Mouse (Mus musculus) brain, embryonic 14.5 days (tissue): ENCODE results near the gene Gm21970. TPM values are rescaled to one million over a fixed set of nuclear protein-coding genes. Genes with fewer than 3 reads are reported as not detected.

Experiments
- DNase-seq: peaks from one replicate; pipeline ENCODE4 v3.0.0-alpha.2; 2011; ENCODE audit warnings: low read depth
- CTCF ChIP-seq: fragments of 200-500 bp; IDR thresholded peaks from 2 replicates; pipeline ENCODE4 v1.5.1; 2012; ENCODE audit warnings: inconsistent platforms, mild to moderate bottlenecking, moderate library complexity, borderline replicate concordance; ENCODE audit not compliant: insufficient read depth, insufficient read length; ENCODE audit errors: extremely low read depth
- POLR2A ChIP-seq: fragments of 200-500 bp; IDR thresholded peaks from 2 replicates; pipeline ENCODE4 v1.6.1; 2012; ENCODE audit warnings: mild to moderate bottlenecking, inconsistent platforms, borderline replicate concordance; ENCODE audit not compliant: poor library complexity, insufficient read depth, insufficient read length, severe bottlenecking; ENCODE audit errors: extremely low read depth
- polyA plus RNA-seq: library from polyadenylated mRNA; depleted of rRNA; stranded (reverse); fragments of >200 nt; gene quantifications from 2 replicates; pipeline ENCODE4 v1.2.3, GENCODE M21; 2012

Gm21970 gene
- polyA plus RNA-seq, 1 experiment, result 0.11 TPM

DNA sequence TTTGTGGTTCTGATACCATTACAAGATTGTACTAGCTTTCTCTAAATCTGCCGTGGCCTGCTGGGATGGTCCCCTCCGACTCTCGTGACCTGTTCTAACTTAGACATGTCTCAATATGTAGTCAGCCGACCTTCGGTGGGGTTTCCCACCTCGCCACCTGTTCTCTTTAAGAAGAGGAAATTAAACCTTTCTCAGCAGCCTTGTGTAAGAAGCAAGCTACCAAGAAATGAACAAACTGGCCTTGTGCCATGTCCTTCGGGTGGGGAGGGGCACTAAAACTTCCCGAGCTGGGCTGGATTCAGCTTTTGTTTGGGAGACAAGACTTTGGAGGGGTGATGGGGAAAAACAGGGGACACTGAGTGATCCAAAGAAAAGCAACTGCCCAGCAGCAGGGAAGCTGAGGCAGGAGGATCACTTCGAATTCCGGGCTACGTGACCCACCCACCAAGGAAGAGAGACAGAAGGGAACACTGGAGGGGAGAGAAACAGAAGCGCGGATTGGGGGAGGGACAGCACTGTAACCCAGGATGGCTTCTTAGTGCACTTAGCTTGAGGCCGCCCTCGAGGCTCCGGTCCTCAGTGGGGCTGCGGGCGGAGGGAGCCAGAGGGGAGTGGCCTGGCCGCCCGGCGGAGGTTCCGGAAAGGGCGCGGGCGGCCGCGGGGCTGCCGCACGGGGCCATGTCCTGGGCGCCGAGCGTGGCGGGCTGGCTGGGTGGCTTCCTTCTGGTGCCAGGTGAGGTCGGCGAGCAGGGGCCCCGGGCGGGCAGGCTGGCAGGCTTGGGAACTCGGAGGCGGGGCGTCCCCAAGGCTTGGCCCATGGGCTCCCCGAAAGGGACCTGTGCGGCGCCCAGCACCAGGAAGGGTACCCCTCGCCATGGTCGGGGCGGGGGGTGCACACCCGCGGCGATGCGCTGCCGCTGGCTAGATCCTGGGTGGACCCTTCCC, 14.4 kb downstream of the Gm21970 start, which contains the start of gene Il10rb:
Gene Il10rb (plus strand): TSS at position 525 of the 945 bp plus-strand sequence.
- TF ChIP-seq CTCF (no peak), POLR2A (no peak)
- peak; percentile 64 for DNase-seq

- TF ChIP-seq POLR2A (no peak), CTCF (no peak)
- DNase-seq, result peak; percentile 31
These were observed 15.2 kb downstream of the Gm21970 start for GRCm38 (mm10) chr16:91406585-91407220.

GRCm38 (mm10) chr16:91413102-91413844, 21.8 kb downstream of the Gm21970 start:
- DNase-seq, result no peak
- TF ChIP-seq POLR2A (no peak), CTCF (no peak)

DNA sequence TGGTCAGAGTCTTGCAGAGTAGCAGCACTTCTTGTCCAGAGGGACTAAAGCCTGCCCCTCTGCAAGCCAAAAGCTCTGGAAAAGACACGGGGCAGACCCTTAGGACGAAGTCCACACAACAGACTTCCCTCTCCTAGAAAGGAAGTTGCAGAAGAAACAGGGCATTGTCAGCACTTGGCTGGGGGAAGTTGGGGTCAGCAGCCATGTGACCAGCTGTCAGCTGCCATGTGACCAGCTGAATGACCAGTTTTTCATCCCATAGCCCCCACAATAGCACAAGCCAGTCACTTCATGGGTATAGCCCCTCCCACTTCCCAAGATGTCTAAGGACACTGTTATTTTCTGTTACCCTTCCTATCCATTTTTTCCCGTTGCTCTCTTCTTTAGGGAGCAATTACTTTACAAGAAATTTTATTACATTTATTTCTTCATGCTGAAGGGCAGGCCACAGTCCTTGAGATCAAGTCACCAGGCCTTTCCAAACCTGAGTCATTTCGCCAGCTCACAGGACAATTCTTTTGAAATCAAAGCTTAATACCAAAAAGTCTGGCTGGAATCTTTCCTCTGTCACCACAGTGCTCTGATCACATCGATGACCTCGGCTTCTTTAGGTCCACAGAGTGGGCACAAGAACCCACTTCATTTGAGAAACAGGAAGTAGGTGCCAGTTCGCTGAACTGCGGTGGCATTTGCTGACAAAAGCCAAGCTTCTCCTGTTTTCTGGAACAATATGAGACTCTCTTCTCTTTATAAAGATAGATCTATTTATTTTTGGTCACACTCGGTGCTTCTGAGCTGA, 24.1 kb downstream of the Gm21970 start:
- no peak for TF ChIP-seq POLR2A
- no peak for TF ChIP-seq CTCF
- DNase-seq, result no peak

- no peak for TF ChIP-seq CTCF
- no peak for TF ChIP-seq POLR2A
- DNase-seq, result no peak
These were observed 24.8 kb downstream of the Gm21970 start for GRCm38 (mm10) chr16:91416357-91416756.

DNA sequence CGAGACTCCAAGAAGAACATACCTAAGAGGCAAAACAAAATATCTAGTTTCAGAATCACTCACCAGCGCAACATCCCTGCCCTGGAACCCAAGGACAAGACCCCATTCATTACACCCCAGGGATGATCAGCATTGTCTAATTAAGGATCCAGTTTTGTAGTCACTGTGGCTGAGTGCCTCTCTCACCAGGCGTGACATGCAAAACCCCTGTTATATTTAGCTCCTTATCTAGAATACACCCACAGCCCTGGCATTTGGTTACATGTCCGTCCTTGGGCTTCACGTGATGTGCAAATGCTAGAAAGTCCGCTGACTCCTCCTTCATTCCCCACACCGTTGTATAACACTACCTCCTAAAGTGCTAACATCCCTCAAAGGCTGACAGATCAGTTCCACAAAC, 25.4 kb downstream of the Gm21970 start:
- no peak for DNase-seq
- no peak for TF ChIP-seq POLR2A

DNA sequence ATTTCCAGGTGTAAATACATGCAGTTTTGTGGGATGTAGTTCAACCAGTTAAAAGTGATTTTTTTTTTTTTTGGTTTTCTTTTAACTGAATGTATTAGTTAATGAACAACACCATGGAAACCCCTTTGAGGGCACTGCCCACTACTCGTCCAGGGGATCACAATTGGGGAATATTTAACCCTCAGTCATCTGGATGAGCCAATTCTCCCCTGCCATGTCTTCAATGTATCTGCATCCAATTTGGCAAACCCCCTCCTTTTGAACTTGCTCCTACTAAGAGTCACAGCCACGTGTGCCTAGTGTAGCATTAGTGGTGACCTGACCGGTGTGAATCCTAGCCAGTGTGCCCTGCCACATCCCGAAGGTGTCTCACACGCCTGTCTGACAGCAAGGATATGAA, 27.0 kb downstream of the Gm21970 start:
- TF ChIP-seq POLR2A (no peak), CTCF (no peak)
- DNase-seq, result no peak

DNA sequence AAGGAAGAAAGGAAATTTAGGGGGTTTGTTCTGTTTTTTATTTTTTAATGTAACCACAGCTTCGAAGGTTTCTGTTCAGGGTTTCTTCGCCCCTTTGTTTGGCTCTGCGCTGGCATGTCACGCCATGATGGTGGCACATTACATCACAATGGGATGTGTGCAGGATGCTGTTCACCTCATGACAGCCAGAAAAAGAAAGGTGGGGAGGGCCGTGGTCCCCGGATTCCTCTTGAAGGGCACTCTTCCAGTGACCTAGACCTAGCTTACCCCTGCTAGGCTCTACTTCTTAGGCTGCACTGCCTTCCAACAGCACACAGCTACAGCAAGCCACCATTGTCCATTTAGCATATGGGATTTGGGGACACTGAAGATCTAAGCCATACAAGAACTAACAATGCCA, 34.3 kb downstream of the Gm21970 start:
- TF ChIP-seq CTCF (no peak), POLR2A (no peak)

GRCm38 (mm10) chr16:91426586-91426985, 35.1 kb downstream of the Gm21970 start:
- no peak for TF ChIP-seq CTCF
- no peak for TF ChIP-seq POLR2A
- DNase-seq, result no peak

More for the DNA sequence above, 34.3 kb downstream of the Gm21970 start:
- DNase-seq, result no peak

DNA sequence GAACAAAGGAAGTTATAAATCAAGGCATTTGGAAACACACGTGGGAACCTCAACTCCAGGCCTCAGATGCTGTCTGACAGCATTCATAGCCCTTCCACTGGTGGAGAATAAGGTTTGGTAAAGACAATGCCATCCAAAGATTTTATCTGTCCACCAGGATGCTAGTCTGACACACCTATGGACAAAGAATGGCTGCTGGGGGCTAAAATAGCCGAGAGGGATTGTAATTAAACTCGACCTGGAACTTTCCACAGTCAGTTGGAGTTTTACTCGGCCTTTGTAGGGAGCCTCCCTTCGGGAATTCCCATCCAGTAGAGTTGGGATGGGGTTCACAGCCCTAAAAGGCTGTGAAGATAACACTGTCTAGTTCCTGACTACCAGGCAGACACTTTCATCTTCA, 35.9 kb downstream of the Gm21970 start:
- no peak for TF ChIP-seq CTCF
- TF ChIP-seq POLR2A, result no peak
- no peak for DNase-seq

DNA sequence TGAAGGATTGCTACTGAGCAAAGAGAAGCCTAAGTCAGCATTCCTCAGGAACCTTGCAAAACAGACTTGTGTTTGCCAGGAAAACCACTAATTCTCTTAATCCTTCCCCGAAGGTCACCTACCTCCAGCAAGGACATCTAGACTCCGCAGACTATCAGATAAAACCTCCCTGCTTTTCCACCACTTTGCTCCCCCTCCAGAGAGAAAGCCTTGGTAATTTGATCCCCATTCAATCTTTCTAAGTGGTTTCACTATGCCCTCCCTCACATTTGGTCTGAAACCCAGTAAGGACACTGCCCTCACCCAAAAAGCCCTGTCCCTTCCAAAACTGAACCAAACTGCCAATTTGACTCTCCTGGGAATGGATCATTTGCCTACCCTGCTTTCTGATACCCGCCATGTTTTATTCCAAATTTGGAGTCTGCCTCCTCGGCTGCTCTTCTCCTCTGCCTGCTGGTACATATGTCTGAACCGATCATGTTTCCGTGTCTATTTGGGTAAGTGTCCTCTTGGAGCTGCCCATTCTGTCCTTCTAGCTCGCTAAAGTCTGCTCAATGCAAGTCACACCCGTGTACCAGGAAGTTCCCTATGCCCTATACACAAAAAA, 36.8 kb downstream of the Gm21970 start:
- TF ChIP-seq POLR2A (no peak), CTCF (no peak)
- no peak for DNase-seq
